Mouse (Mus musculus): Measurements from ENCODE around the gene Crybb1.

GRCm38 (mm10) chr5:112219398-112219797 lies 36.2 kb upstream of the Crybb1 start:
- TF ChIP-seq POLR2A (IDR thresholded peaks at IDR 0.05; ENCODE audit: control insufficient read depth, extremely low read depth, insufficient read depth, low read length, poor library complexity) (no peak), CTCF (IDR thresholded peaks at IDR 0.05; ENCODE audit: borderline replicate concordance, control insufficient read depth, extremely low read depth, insufficient read depth, low read length, poor library complexity) (no peak)
